Mouse (Mus musculus) gastrocnemius, postnatal 10 days (tissue): Measurements from ENCODE around the gene Sdc1. TPM values are rescaled to one million over a fixed set of nuclear protein-coding genes. Genes with fewer than 3 reads are reported as not detected.

Experiments
- DNase-seq: peaks from one replicate; pipeline ENCODE4 v3.0.0; 2021; ENCODE audit warnings: mixed read lengths
- total RNA-seq, 2 experiments: library from RNA; stranded (reverse); gene quantifications; 2 replicates each; pipeline ENCODE4 v1.2.3; 2021

Gene Sdc1
- total RNA-seq, 2 experiments from 2014 or later = 15.2 to 20.3 TPM

GRCm38 (mm10) chr12:8781681-8782378, 10.7 kb downstream of the Sdc1 start:
- peak; percentile 61 for DNase-seq

GRCm38 (mm10) chr12:8782565-8782964, 11.4 kb downstream of the Sdc1 start:
- DNase-seq = no peak

GRCm38 (mm10) chr12:8784189-8784588, 13.1 kb downstream of the Sdc1 start:
- DNase-seq = no peak

GRCm38 (mm10) chr12:8786476-8786875, 15.4 kb downstream of the Sdc1 start:
- DNase-seq = no peak

- peak; percentile 32 for DNase-seq
Measured at GRCm38 (mm10) chr12:8786984-8787730, 16.0 kb downstream of the Sdc1 start.

- no peak for DNase-seq
Measured at GRCm38 (mm10) chr12:8788469-8788868, 17.3 kb downstream of the Sdc1 start.

GRCm38 (mm10) chr12:8790615-8791014, 19.5 kb downstream of the Sdc1 start:
- DNase-seq = no peak

- DNase-seq = no peak
Measured at GRCm38 (mm10) chr12:8793410-8794051, 22.4 kb downstream of the Sdc1 start.

GRCm38 (mm10) chr12:8797936-8798335, 26.8 kb downstream of the Sdc1 start:
- no peak for DNase-seq

- DNase-seq = no peak
Measured at GRCm38 (mm10) chr12:8798486-8799020, 27.4 kb downstream of the Sdc1 start.

- no peak for DNase-seq
Measured at GRCm38 (mm10) chr12:8803421-8804076, 32.4 kb downstream of the Sdc1 start.

GRCm38 (mm10) chr12:8804077-8804456, 32.9 kb downstream of the Sdc1 start:
- DNase-seq = no peak

GRCm38 (mm10) chr12:8804934-8805722, 34.0 kb downstream of the Sdc1 start:
- no peak for DNase-seq

GRCm38 (mm10) chr12:8809086-8809485, 38.0 kb downstream of the Sdc1 start:
- no peak for DNase-seq

- no peak for DNase-seq
Measured at GRCm38 (mm10) chr12:8809626-8810025, 38.5 kb downstream of the Sdc1 start.

GRCm38 (mm10) chr12:8810966-8811365, 39.8 kb downstream of the Sdc1 start:
- no peak for DNase-seq

- no peak for DNase-seq
Measured at GRCm38 (mm10) chr12:8811441-8811871, 40.3 kb downstream of the Sdc1 start.

- DNase-seq = no peak
Measured at GRCm38 (mm10) chr12:8811894-8812560, 40.9 kb downstream of the Sdc1 start.

- DNase-seq = peak; percentile 54
Measured at GRCm38 (mm10) chr12:8817467-8818232, 46.5 kb downstream of the Sdc1 start.

GRCm38 (mm10) chr12:8818233-8818672, 47.1 kb downstream of the Sdc1 start:
- DNase-seq = no peak
